Mouse (Mus musculus) right cerebral cortex, postnatal 4 days (tissue): ENCODE data around the gene Myh15.
"Not testable (repeated sequence)": the region's sequence is repeated elsewhere in the genome, so short reads cannot be mapped to it uniquely, and the experiment has no call there.

Source experiments
- DNase-seq: peaks from one replicate; pipeline ENCODE4 v3.0.0-alpha.2; 2022

The Myh15 gene

GRCm38 (mm10) chr16:49057186-49057585 lies at the start of gene Myh15:
TSS of gene Myh15 (plus strand) at chr16:49057486.
- no peak for DNase-seq

GRCm38 (mm10) chr16:49016620-49017332 lies 40.5 kb upstream of the Myh15 start:
- no peak for DNase-seq

GRCm38 (mm10) chr16:49035852-49036251 lies 21.4 kb upstream of the Myh15 start:
- DNase-seq, result no peak

DNA sequence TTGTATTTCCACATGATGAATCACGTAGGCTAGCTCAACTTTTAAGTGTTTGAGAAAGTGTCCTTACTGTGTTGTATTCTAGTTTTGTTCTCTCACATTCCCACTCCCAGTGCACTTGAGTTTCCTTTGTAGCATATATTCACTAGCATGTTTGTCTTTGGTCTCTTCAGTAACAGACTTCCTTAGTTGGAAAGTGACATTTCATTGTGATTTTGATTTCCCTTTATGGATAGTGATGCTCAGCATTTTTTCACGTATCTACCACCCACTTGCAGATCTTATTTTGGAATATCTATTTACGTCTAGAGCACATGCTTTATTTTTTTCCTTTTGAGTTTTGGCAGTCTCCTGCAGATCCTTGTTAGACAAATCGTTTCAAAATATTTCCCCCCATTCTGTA lies 19.5 kb upstream of the Myh15 start:
- no peak for DNase-seq

GRCm38 (mm10) chr16:49040554-49041221 lies 16.6 kb upstream of the Myh15 start:
- DNase-seq, result no peak

DNA sequence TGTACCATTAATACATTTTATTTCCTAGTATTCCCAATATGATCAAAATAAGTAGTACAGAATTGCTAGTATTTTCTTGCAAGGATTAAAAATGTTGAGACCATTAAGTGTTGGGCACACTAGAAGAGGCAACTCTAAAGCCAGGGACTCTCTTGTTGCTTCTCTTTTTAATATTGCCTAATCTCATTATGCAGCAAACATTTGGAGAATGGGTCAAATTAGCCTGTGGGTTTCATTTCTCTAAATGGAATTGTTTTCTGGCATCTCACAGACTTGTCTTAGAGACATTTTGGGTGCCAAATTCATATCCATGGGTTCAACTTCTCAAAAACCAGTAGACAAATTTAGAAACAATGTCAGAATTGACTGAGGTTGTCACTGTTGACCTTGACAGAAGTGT lies 8.1 kb upstream of the Myh15 start:
- no peak for DNase-seq

- no peak for DNase-seq
Observed at GRCm38 (mm10) chr16:49069256-49069963, 12.1 kb downstream of the Myh15 start.

- no peak for DNase-seq
Observed at GRCm38 (mm10) chr16:49071316-49071715, 14.0 kb downstream of the Myh15 start.

GRCm38 (mm10) chr16:49128015-49128414 lies 70.7 kb downstream of the Myh15 start:
- DNase-seq, result no peak

GRCm38 (mm10) chr16:49156193-49156592 lies 98.9 kb downstream of the Myh15 start:
- no peak for DNase-seq

GRCm38 (mm10) chr16:49164349-49165137 lies 107.3 kb downstream of the Myh15 start:
- DNase-seq, result peak; percentile 84

- no peak for DNase-seq
Observed at GRCm38 (mm10) chr16:49165728-49166127, 108.4 kb downstream of the Myh15 start.

- no peak for DNase-seq
Observed at GRCm38 (mm10) chr16:49167325-49167724, 110.0 kb downstream of the Myh15 start.

- no peak for DNase-seq
Observed at GRCm38 (mm10) chr16:49175077-49175476, 117.8 kb downstream of the Myh15 start.

- DNase-seq, result no peak
Observed at GRCm38 (mm10) chr16:49175729-49176395, 118.6 kb downstream of the Myh15 start.

DNA sequence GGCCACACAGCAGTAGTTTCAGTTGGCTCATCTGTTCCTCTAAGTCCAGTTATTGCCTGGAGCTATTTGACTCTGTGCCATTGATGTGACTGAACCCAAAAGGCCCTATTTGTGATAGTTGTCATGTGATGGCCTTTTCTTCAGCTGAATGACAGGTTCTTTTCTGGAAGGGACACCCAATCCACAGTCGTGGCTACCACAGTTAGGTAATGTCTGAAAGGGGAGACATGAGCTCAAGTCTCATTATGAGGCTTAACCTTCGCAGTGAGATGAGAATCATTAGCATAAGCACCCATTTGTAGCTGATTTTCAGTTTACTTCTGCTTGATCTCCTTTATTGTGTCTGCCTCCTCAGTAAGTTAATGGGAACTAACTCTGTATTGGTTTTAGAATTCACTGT lies 136.2 kb downstream of the Myh15 start:
- DNase-seq, result no peak

- no peak for DNase-seq
Observed at GRCm38 (mm10) chr16:49193986-49194385, 136.7 kb downstream of the Myh15 start.

GRCm38 (mm10) chr16:49196290-49196689 lies 139.0 kb downstream of the Myh15 start:
- DNase-seq, result no peak

DNA sequence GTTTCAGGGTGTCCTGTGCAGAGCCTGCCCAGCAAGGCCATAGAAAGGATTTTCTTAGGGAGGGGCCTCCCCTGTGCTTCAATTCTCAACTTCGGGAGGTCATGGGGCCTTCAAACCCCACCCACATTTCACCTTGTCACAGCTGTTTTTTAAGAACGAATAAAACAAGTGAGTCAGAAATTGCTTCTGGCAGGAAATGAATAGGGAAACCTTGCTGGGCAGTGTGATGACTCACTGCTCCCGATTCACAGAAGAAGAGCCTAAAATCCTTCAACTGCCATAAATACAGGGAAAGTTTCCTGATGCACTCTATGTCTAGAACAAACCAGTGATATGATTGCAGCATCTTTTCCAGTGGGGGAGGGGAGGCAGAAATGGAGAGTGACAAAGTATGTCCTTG lies 140.7 kb downstream of the Myh15 start:
- no peak for DNase-seq

- DNase-seq, result no peak
Observed at GRCm38 (mm10) chr16:49223733-49224132, 166.4 kb downstream of the Myh15 start.

DNA sequence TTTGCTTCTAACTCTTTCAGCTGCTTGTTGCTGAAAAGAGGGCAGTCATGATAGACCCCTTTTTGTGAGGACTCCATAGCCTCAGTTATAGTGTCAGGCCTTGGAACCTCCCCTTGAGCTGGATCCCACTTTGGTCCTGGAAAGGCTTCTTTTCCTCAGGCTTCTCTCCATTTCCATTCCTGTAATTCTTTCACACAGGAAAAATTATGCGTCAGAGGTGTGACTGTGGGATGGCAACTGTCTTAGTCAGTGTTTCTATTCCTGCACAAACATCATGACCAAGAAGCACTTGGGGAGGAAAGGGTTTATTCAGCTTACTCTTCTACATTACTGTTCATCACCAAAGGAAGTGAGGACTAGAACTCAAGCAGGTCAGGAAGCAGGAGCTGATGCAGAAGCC lies 186.2 kb downstream of the Myh15 start:
- DNase-seq, result not testable (repeated sequence)
